ENCODE assay signal across 9 mouse cellular contexts in the genomic region with DNA sequence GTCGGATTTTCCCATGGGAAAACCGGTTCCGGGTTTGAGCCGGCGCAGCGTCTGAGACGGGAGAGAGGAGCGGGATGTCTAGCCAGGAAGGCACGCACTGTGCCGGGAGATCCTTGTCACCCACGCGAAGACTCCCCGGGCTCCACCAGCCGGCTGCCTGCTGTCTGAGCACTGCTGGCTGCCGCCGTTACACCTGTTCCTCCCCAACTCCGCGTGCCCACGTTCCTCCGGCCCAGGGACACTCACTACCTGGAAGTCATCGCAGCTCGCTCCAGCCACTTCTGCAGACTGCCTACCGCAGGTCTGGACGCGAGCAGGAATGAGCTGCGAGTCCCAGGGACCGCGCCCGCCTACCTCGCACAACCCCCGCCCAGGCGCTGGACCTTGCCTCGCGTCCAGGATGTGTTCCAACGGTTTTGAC. TPM values are rescaled to one million over a fixed set of nuclear protein-coding genes. Genes with fewer than 3 reads are reported as not detected.
DNase-seq lines count a peak whose midpoint lies in the region; ATAC-seq and TF ChIP-seq lines count a peak whose summit lies in the region.
"Had no signal": no experiment of that assay in that cellular context is flagged by ENCODE, and none has a peak within 500 bp of the region (broad histone marks: within the 10 kb centered on the region; RNA-seq: fewer than 3 reads in every experiment).

A gene (minus strand): TSS at position 321 of the 421 bp plus-strand sequence.

- 0 out of 2 replicates have a peak, but pooled peaks cover 6% of the 10 kb centered on the region for H3K4me1 ChIP-seq in intestine, embryonic 15.5 days (replicated peaks)
- peaks cover 18% of the 10 kb centered on the region for H3K4me1 ChIP-seq in liver, embryonic 13.5 days (replicated peaks)
- peaks cover 15% of the 10 kb centered on the region; the same call in 1 of the 2 replicates for H3K4me1 ChIP-seq in small intestine, adult 2 months (ENCODE audit: control insufficient read depth, insufficient read depth, insufficient read length, low read length)

- H3K4me2 ChIP-seq in intestine, embryonic 15.5 days (replicated peaks): peak within 1 kb of the TSS; percentile 61
- H3K4me2 ChIP-seq in liver, embryonic 13.5 days: peak within 1 kb of the TSS; percentile 33

- no peak for DNase-seq in frontal cortex, postnatal 25 days (ENCODE audit: low spot score in 2 of 2)
- peak; percentile 27 for DNase-seq in urinary bladder, postnatal 14 days (ENCODE audit: low spot score)
- no peak for DNase-seq in urinary bladder, postnatal 4 days (ENCODE audit: low spot score in 2 of 2)
- no peak for DNase-seq in liver, embryonic 13.5 days
- DNase-seq in natural killer cell, adult 2 months (ENCODE audit: low spot score in 2 of 2): no peak

- H3K36me3 ChIP-seq in intestine, embryonic 15.5 days: no peaks in the 10 kb centered on the region
- no peaks in the 10 kb centered on the region for H3K36me3 ChIP-seq in liver, embryonic 13.5 days
- H3K36me3 ChIP-seq in small intestine, adult 2 months (ENCODE audit: control insufficient read depth, insufficient read depth, low read length): peaks cover 2% of the 10 kb centered on the region; the same call in 1 of the 2 replicates

- peak; percentile 93 for TF ChIP-seq POLR2A in small intestine, adult 2 months (IDR thresholded peaks at IDR 0.05; ENCODE audit: low read depth, low read length)

- TF ChIP-seq CTCF in small intestine, adult 2 months (IDR thresholded peaks at IDR 0.05; ENCODE audit: extremely low read depth, insufficient read length, insufficient replicate concordance, low read depth, low read length): no peak

- ATAC-seq in frontal cortex, adult (ENCODE audit: low TSS enrichment): peak; percentile 31; the same call in 1 of the 2 replicates
- ATAC-seq in intestine, embryonic 15.5 days: peak; percentile 73
- ATAC-seq in liver, embryonic 13.5 days (ENCODE audit: low read depth): no peak

- under 1% methylated on average over 35 of the region's 35 CpGs for WGBS in intestine, embryonic 15.5 days
- 2% methylated on average over 35 of the region's 35 CpGs for WGBS in liver, embryonic 13.5 days (ENCODE audit: insufficient replicate concordance)
- WGBS in small intestine, adult 2 months: under 1% methylated on average over 35 of the region's 35 CpGs

- H3K4me3 ChIP-seq in intestine, embryonic 15.5 days (replicated peaks): peak within 1 kb of the TSS; percentile 46
- peak within 1 kb of the TSS; percentile 19 for H3K4me3 ChIP-seq in liver, embryonic 13.5 days (replicated peaks)
- peak within 1 kb of the TSS; percentile 77 for H3K4me3 ChIP-seq in small intestine, adult 2 months (ENCODE audit: low read depth, low read length)

- H3K27ac ChIP-seq in intestine, embryonic 15.5 days: peak within 1 kb of the TSS; percentile 84
- H3K27ac ChIP-seq in liver, embryonic 13.5 days: no peak within 1 kb of the TSS
- H3K27ac ChIP-seq in small intestine, adult 2 months (ENCODE audit: insufficient read depth, low read depth, low read length): peak within 1 kb of the TSS; percentile 97

- peak within 1 kb of the TSS; percentile 52 for H3K9ac ChIP-seq in intestine, embryonic 15.5 days
- no peak within 1 kb of the TSS for H3K9ac ChIP-seq in liver, embryonic 13.5 days

- H3K27me3 ChIP-seq in intestine, embryonic 15.5 days (replicated peaks): peaks cover 18% of the 10 kb centered on the region
- peaks cover 83% of the 10 kb centered on the region for H3K27me3 ChIP-seq in liver, embryonic 13.5 days
- no peaks in the 10 kb centered on the region for H3K27me3 ChIP-seq in small intestine, adult 2 months (ENCODE audit: control insufficient read depth, insufficient read depth, low read length)

- H3K9me3 ChIP-seq in intestine, embryonic 15.5 days: no peaks in the 10 kb centered on the region
- H3K9me3 ChIP-seq in liver, embryonic 13.5 days (replicated peaks): no peaks in the 10 kb centered on the region

RNA-seq across cellular contexts. Expression of the gene that starts here (rescaled TPM):
- polyA plus RNA-seq in intestine, embryonic 15.5 days (2015; fragmentation: Nextera tagmentation; extraction: Ambion mirVana): 36.3 and 39.9 TPM in 2 replicates
- 0.13 and 0.27 TPM in 2 replicates for polyA plus RNA-seq in liver, embryonic 13.5 days (2015; fragmentation: Nextera tagmentation; extraction: Ambion mirVana)
- polyA plus RNA-seq in small intestine, adult 2 months (2012; rRNA removed): 75.7 and 133 TPM in 2 replicates
- polyA plus RNA-seq: frontal cortex, adult 2 months had no signal

Comparison
In these comparisons a context has a peak if more than half of its experiments do, and no peak if none do; other contexts are left out.
1. RNA of the gene that starts here (polyA plus RNA-seq): 75.7 to 133 TPM in small intestine, adult 2 months and 36.3 to 39.9 TPM in intestine, embryonic 15.5 days; 0.13 to 0.27 TPM in liver, embryonic 13.5 days; every median in the first group is over 10 times any median in the second.
2. H3K4me3 ChIP-seq: peak in every context shown above with its lines; median percentile 77 in small intestine, adult 2 months; 46 in intestine, embryonic 15.5 days; 19 in liver, embryonic 13.5 days.